ENCODE assay signal across 9 mouse cellular contexts in the genomic region with DNA sequence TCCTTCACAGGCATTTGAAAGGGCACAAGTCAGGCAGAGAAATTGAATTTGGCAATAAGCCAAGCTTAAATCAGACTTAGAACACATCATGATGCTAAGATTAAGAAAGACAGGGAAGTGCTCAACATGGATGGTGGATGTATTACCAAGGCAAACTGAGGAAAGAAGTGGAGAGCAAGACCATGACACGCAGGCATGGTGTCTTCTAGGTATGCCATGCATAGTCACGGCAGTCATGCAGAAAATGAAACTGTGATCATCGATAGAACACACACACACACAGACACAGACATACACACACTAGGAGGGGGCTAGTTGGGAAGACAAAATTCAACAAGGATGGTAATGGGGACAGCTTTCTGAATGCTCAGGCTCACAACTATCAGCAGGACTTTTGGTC. TPM values are rescaled to one million over a fixed set of nuclear protein-coding genes. Genes with fewer than 3 reads are reported as not detected.
DNase-seq lines count a peak whose midpoint lies in the region; ATAC-seq and TF ChIP-seq lines count a peak whose summit lies in the region.
"Had no signal": no experiment of that assay in that cellular context is flagged by ENCODE, and none has a peak within 500 bp of the region (broad histone marks: within the 10 kb centered on the region; RNA-seq: fewer than 3 reads in every experiment).

No protein-coding gene starts in this region.

- no peak overlapping the region for H3K9ac ChIP-seq in hindbrain, embryonic 12.5 days
- H3K9ac ChIP-seq in hindbrain, embryonic 11.5 days (ENCODE audit: low read depth, low read length) = no peak overlapping the region
- H3K9ac ChIP-seq in neural tube, embryonic 12.5 days = no peak overlapping the region
- H3K9ac ChIP-seq in hindbrain, postnatal 0 days (replicated peaks; ENCODE audit: low read length) = no peak overlapping the region
- H3K9ac ChIP-seq: midbrain, embryonic 15.5 days had no signal

- peak overlapping the region; percentile 11; the same call in 1 of the 2 replicates for H3K4me2 ChIP-seq in hindbrain, embryonic 12.5 days (replicated peaks)
- H3K4me2 ChIP-seq in hindbrain, embryonic 11.5 days (replicated peaks; ENCODE audit: low read depth, low read length) = no peak overlapping the region; the same call in 1 of the 2 replicates
- H3K4me2 ChIP-seq in neural tube, embryonic 12.5 days (replicated peaks) = peak overlapping the region; percentile 97
- peak overlapping the region; percentile 1; the same call in 1 of the 2 replicates for H3K4me2 ChIP-seq in hindbrain, postnatal 0 days (ENCODE audit: low read depth, low read length)
- H3K4me2 ChIP-seq: midbrain, embryonic 15.5 days had no signal

- no peak for ATAC-seq in hindbrain, embryonic 12.5 days (ENCODE audit: low FRiP score)
- ATAC-seq in hindbrain, embryonic 11.5 days (ENCODE audit: low FRiP score) = no peak
- no peak for ATAC-seq in neural tube, embryonic 12.5 days (ENCODE audit: low FRiP score, low read depth)
- ATAC-seq in hindbrain, postnatal 0 days = no peak
- no peak for ATAC-seq in CD4-positive, CD25-positive, alpha-beta regulatory T cell, adult 4 months
- ATAC-seq: midbrain, embryonic 15.5 days had no signal

- 92% methylated on average over 3 of the region's 3 CpGs for WGBS in hindbrain, embryonic 12.5 days
- WGBS in hindbrain, embryonic 11.5 days = 93% methylated on average over 3 of the region's 3 CpGs
- WGBS in neural tube, embryonic 12.5 days = 95% methylated on average over 3 of the region's 3 CpGs
- WGBS in hindbrain, postnatal 0 days = 92% methylated on average over 3 of the region's 3 CpGs

- H3K27me3 ChIP-seq in hindbrain, embryonic 12.5 days = peaks cover 8% of the 10 kb centered on the region; the same call in 1 of the 2 replicates
- peaks cover 6% of the 10 kb centered on the region for H3K27me3 ChIP-seq in hindbrain, embryonic 11.5 days (ENCODE audit: control insufficient read depth, insufficient read depth, low read length)
- H3K27me3 ChIP-seq in neural tube, embryonic 12.5 days (replicated peaks) = peaks cover 6% of the 10 kb centered on the region
- H3K27me3 ChIP-seq in hindbrain, postnatal 0 days (ENCODE audit: insufficient read depth, low read length) = no peaks in the 10 kb centered on the region

- no peaks in the 10 kb centered on the region for H3K36me3 ChIP-seq in hindbrain, embryonic 12.5 days
- no peaks in the 10 kb centered on the region for H3K36me3 ChIP-seq in hindbrain, embryonic 11.5 days (ENCODE audit: control insufficient read depth, insufficient read depth, low read length)
- H3K36me3 ChIP-seq in neural tube, embryonic 12.5 days = no peaks in the 10 kb centered on the region
- no peaks in the 10 kb centered on the region for H3K36me3 ChIP-seq in hindbrain, postnatal 0 days (ENCODE audit: insufficient read depth, low read length)
- H3K36me3 ChIP-seq: midbrain, embryonic 15.5 days had no signal

- no peaks in the 10 kb centered on the region for H3K9me3 ChIP-seq in hindbrain, embryonic 12.5 days (replicated peaks)
- H3K9me3 ChIP-seq in hindbrain, embryonic 11.5 days (ENCODE audit: control insufficient read depth, low read length) = no peaks in the 10 kb centered on the region
- H3K9me3 ChIP-seq in neural tube, embryonic 12.5 days = no peaks in the 10 kb centered on the region
- no peaks in the 10 kb centered on the region for H3K9me3 ChIP-seq in hindbrain, postnatal 0 days (ENCODE audit: low read length)
- H3K9me3 ChIP-seq: midbrain, embryonic 15.5 days had no signal

- no peak for DNase-seq in hindbrain, embryonic 11.5 days (ENCODE audit: low spot score)
- no peak for DNase-seq in neural tube, embryonic 10.5 days (ENCODE audit: extremely low spot score, low spot score)
- DNase-seq in hindbrain, postnatal 0 days (ENCODE audit: low spot score) = no peak
- no peak for DNase-seq in left cerebral cortex, adult 11 months (ENCODE audit: low spot score)
- DNase-seq: cerebellum, adult 9-11 months had no signal

- H3K4me3 ChIP-seq in hindbrain, embryonic 12.5 days = no peak overlapping the region
- H3K4me3 ChIP-seq in hindbrain, embryonic 11.5 days (ENCODE audit: low read depth, low read length) = no peak overlapping the region
- peak overlapping the region; percentile 3; the same call in 1 of the 2 replicates for H3K4me3 ChIP-seq in neural tube, embryonic 12.5 days
- no peak overlapping the region for H3K4me3 ChIP-seq in hindbrain, postnatal 0 days (ENCODE audit: low read length)
- H3K4me3 ChIP-seq: midbrain, embryonic 15.5 days had no signal

- H3K4me1 ChIP-seq in hindbrain, embryonic 12.5 days = peaks cover 16% of the 10 kb centered on the region
- H3K4me1 ChIP-seq in hindbrain, embryonic 11.5 days (replicated peaks; ENCODE audit: control insufficient read depth, insufficient read depth, low read length) = peaks cover 2% of the 10 kb centered on the region; the same call in 1 of the 2 replicates
- H3K4me1 ChIP-seq in neural tube, embryonic 12.5 days = peaks cover 16% of the 10 kb centered on the region
- H3K4me1 ChIP-seq in hindbrain, postnatal 0 days (ENCODE audit: insufficient read depth, low read length) = no peaks in the 10 kb centered on the region

- no peak overlapping the region for H3K27ac ChIP-seq in hindbrain, embryonic 12.5 days
- H3K27ac ChIP-seq in hindbrain, embryonic 11.5 days (ENCODE audit: low read depth, low read length) = no peak overlapping the region
- no peak overlapping the region for H3K27ac ChIP-seq in neural tube, embryonic 12.5 days
- no peak overlapping the region for H3K27ac ChIP-seq in hindbrain, postnatal 0 days
- H3K27ac ChIP-seq: midbrain, embryonic 15.5 days had no signal

- TF ChIP-seq CTCF in hindbrain, postnatal 0 days (IDR thresholded peaks at IDR 0.05; ENCODE audit: low read depth) = no peak

RNA-seq across cellular contexts. Expression of gene Adamts5, which starts 3.8 kb away (rescaled TPM):
- polyA plus RNA-seq in hindbrain, embryonic 12.5 days (2016; fragmentation: Nextera tagmentation; extraction: Ambion mirVana) = 2.8 and 3.1 TPM in 2 replicates
- polyA plus RNA-seq in hindbrain, embryonic 11.5 days (2014; fragmentation: Nextera tagmentation; extraction: Ambion mirVana) = 1.1 and 1.3 TPM in 2 replicates
- polyA plus RNA-seq in neural tube, embryonic 12.5 days (2016; fragmentation: Nextera tagmentation; extraction: Ambion mirVana) = 3.1 and 3.4 TPM in 2 replicates
- total RNA-seq in hindbrain, postnatal 0 days (2014; rRNA removed) = 4.1 and 4.7 TPM in 2 replicates
- polyA plus RNA-seq in hindbrain, postnatal 0 days (2015; fragmentation: Nextera tagmentation; extraction: Ambion mirVana) = 3.4 and 3.7 TPM in 2 replicates
- polyA plus RNA-seq in CD4-positive, CD25-positive, alpha-beta regulatory T cell, adult 4 months (2017; shearing (Covaris generic)) = not detected
